Mouse (Mus musculus) stomach, postnatal 0 days (tissue): ENCODE results near the gene Ddx11.

Experiments used
- CTCF ChIP-seq: IDR thresholded peaks from 2 replicates; pipeline ENCODE4 v1.5.1; 2016; ENCODE audit warnings: antibody characterized with exemption, low read depth, mild to moderate bottlenecking, moderate library complexity
- EP300 ChIP-seq: optimal IDR thresholded peaks from 2 replicates; pipeline ENCODE3; 2016; ENCODE audit warnings: antibody characterized with exemption

DNA sequence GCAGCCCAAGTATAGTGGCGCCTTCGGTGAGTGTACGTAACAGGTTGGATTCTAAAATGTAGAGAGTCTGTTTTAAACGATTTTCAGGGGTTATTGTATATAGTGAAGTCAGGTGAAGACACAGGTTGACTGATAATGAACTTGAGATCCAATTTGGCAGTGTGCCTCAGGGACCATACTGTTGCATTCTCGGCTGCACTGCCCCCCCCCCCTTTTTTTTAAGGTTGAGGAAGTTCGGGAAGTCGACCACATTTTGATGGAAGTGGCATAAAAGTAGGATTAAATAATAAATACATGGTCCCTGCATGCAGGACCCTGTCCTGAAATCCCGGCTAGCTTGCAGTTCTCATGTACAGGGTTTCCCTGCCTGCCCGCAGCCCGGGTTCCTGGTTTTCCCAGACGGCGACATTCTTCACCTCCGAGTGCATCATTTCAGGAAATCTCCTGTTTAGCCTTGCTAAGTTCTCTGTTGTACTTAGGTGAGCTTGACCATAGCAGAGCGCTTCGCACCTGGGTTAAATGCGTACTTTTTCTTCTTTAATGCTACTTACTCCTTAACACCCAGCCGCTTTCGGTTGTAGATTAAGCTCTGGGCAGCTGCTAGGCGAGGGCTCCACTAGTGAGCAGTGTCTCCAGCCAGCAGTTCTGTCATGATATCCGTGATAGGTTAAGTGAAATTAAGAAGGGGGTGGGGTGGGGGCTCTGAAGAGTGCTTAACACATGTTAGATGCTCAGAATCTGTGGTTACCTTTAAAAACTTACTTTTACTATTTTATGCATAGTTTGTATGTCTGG lies 693 bp downstream of the Ddx11 start:
- TF ChIP-seq CTCF (no peak), EP300 (no peak)
